Mouse (Mus musculus): ENCODE results near the gene Ada.

Ada gene

GRCm38 (mm10) chr2:163728300-163728699 is 21.7 kb downstream of the Ada start:
- DNase-seq = no peak

- no peak for DNase-seq
Measured at GRCm38 (mm10) chr2:163726766-163727393, 23.2 kb downstream of the Ada start.

DNA sequence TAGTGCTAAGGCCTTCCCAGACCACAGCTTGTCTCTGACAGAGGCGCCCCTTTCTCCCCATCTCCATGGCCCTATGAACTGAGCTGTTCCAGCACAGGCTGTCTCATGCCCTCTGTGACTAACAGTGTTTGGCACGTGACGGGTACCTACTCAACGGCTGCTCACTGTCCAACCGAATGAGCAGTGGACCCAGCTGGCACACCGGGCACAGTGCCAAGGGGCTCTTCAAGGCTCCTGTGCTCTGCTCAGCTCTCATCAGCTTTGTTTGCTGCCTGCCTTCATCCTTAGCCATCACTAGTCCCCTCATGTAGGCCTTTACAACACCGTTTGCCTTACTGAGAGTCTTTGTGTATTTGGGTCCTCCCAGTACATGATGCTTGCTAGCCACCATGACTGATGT is 27.5 kb downstream of the Ada start:
- DNase-seq = peak; percentile 84

DNA sequence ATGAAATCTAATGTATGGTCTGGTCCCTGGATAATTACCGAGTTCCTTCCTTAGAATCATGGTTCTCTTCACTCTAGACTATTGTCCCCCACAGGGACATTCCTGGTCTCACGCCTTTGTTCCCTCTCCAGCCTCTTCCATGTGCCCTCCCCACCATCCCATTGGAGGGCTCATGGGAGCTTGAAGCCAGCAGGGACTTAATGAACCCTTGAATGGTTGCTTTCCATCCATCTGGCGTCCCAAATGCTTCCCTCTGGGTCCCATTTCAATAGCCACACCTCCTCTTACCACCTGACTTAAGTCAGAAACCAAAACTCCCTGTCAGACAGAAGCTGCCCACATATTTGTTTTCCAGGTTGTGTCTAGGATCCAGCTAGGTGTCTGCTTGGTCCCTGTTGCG is 30.4 kb downstream of the Ada start:
- DNase-seq = peak; percentile 57

- peak; percentile 75 for DNase-seq
Measured at GRCm38 (mm10) chr2:163718951-163719603, 31.0 kb downstream of the Ada start.

DNA sequence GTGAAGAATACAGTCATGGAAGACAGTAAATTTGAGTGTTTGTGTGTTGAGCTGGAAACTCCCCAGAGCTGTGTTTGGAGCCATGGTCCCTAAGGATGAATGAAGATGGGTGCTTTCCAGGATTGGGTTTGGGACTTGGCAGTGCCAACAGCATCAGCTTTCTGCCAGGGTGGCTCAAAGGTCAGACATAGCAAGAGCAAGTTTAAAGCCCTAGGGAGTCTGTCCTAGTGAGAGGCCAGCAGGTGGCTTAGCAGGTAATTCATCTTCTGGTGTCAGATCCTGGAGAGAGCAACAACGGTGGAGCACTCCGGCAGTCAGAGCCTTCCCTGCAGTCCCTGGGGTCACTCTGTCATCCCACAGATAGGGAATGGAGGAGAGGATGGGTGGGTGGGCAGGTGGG is 31.5 kb downstream of the Ada start:
- DNase-seq = no peak

- no peak for DNase-seq
Measured at GRCm38 (mm10) chr2:163716853-163717252, 33.2 kb downstream of the Ada start.

GRCm38 (mm10) chr2:163716448-163716847 is 33.6 kb downstream of the Ada start:
- no peak for DNase-seq

GRCm38 (mm10) chr2:163713340-163713739 is 36.7 kb downstream of the Ada start:
- no peak for DNase-seq

- DNase-seq = no peak
Measured at GRCm38 (mm10) chr2:163712874-163713273, 37.2 kb downstream of the Ada start.

DNA sequence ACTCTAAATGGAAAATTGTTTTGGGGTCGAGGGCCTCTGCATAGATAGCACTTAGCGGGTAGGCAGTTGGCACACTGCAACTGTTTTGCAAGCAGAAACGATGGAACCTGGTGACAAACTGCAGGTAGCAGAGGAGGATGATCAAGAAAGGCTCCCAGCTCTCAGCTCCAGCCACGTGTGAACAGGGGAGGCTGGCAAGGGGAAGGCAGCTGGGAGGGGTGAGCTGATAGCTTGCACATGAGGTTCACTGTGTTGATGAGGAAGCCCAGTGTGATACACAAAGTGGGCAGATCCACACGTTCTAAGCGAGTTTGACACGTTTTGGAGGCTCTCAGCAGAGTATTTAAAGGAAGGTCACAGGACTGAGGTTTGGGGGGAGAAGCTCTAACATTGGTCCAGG is 37.6 kb downstream of the Ada start:
- DNase-seq = no peak

DNA sequence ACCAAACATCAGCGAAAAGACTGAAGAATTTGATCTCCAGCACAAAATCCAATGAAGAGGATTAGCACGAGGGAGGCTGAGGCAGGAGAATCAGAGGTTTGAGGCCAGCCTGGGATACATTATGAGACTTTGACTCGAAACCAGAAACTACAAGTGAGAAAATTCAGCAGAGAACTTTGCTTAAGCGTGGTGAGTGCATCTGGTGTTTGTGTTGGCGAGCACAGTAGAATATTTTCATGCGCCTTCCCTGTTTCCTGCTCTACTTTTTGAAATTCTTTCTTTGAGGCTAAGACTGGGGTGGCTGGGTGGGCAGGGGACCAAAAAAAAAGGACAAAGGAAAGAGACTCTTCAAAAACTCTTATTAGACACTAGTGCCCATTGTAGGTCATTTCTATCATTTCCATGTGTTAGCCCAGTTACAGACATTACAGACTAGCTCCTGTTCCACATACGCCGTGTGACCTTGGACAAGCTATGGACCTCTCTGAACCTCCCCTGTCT is 38.6 kb downstream of the Ada start:
- no peak for DNase-seq

DNA sequence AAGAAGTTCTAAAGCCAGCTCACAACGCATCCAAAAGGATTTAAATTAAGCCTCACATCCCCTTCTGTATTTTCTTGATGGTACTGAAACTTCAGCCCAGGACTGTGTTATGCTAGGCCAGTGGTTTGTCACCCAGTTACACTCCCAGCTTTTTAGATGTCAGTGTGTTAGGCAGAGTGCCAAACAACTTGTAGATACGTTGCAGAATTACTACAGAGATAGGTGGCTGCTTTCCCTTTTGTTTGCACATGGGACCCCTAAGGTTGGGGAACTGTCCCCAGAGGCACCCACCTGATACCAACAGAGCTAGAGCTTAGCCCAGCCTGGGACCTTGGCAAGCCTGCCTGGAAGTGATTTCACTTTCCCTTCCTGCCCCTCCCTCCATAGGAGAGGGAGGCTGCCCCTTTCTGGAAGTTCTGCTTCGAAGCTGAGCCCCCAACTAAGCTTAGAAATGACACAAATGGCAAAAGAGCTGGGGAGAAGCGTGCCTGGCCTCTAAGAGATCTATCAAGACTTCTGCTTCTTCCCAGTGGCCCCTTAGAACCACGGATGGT is 39.4 kb downstream of the Ada start:
- DNase-seq = no peak

DNA sequence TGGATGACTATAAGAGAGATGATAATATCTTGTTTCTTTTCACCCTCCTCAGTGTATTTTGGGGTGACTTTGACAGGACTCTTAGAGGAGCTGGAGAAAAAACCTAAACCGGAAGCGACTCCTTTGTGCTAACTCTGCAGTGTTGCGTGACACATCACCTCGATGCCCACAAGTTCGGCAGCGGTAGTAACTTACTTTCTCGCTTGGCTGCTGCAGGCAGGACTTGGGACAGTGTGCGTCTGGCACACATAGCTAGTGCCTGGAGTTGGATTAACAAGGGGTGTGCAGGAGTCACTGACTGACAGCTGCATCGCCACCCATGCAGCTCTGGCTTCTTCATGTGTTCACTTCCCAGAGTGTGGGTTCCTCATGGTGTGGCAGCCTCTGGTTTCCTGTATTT is 40.0 kb downstream of the Ada start:
- DNase-seq = no peak

DNA sequence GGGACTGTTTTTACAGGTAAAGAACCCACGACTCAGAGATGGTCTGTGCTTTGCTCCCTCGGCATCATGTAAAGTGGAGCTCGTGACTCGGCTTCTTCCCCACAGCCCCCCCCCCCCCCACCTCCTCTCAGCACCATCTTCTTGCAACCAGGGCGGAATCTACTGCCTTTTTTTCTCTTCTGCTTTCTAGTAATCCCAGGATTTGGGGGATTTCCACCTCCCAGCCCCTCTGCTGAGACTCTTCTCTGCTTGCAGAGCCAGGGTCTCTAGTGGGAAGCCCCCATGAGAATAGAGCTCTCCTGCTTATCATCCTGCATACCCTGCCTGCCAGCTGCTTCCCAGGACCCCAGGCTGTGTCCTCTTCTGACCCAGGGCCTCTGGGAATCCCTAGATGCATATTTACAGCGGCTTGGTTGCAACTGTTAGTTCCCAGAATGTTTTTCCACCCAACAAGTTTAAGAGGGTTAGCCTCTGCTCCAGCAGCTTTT is 41.2 kb downstream of the Ada start:
- no peak for DNase-seq

DNA sequence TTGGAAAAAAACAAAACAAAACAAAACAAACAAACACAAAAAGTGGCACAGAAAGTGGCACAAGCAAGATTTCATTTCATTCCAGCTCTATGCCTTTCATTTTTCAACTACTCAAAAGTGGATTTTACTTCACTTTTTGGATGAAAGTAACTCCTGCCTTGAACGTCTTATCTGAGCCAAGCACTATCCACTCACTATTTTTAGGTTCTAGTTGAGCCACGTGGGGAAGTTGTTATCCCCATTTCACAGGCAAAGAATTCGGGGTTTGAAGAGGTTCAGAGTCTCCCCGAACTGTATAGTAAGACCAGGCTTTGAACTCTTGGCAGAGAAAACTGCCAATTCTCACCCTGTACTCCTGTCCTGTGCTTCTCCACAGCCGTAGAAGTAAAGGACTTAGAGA is 41.7 kb downstream of the Ada start:
- no peak for DNase-seq

DNA sequence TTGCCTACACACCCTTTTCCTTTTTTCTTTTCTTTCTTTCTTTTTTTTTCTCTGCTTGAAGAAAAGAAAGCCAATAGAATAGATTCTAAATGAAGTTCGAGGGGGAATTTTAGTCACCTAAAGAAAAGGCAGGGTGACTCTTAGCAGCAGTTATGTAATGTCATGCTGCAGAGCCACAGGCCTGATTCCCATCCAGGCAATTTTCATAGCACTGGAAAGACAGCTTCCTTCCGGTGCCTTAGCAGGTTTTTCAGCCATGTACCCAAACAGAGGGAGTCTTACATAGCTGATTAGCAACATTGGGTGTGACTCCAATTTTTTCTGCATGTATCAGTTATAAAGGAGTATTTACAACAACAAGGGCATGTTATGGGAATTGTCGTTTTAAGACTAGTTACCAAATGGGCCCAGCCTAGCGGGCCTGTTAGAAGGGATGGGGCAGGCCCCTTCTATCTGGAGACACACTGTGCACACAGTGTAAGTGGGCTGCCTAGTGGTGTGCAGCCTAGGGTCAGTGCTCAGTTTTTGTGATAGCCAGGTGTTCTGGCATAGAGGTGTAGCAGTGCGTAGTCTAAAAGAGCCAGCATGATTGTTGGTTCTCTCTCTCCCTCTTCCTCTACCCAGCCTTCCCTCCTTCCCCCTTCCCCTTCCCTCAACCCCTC is 46.3 kb downstream of the Ada start:
- no peak for DNase-seq

DNA sequence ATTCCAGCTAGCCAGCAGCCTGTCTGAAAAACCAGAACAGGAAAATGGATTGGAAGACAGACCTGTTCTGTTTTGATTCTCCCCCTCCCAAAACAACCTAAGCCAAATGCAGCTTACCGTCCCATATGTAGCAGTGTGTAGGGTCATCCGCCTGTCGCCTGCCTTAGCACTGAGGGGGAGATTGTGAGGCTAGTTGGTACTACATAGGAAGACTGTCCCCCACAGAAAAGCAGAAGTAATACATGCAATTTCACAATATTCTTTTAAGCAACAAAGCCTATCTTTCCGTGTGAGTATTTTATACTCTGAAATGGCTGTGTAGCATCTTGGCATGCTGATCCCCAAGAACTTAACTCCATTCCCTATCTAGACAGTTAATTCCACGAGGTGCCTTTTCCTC is 47.1 kb downstream of the Ada start:
- DNase-seq = no peak

- no peak for DNase-seq
Measured at GRCm38 (mm10) chr2:163702431-163702830, 47.6 kb downstream of the Ada start.

DNA sequence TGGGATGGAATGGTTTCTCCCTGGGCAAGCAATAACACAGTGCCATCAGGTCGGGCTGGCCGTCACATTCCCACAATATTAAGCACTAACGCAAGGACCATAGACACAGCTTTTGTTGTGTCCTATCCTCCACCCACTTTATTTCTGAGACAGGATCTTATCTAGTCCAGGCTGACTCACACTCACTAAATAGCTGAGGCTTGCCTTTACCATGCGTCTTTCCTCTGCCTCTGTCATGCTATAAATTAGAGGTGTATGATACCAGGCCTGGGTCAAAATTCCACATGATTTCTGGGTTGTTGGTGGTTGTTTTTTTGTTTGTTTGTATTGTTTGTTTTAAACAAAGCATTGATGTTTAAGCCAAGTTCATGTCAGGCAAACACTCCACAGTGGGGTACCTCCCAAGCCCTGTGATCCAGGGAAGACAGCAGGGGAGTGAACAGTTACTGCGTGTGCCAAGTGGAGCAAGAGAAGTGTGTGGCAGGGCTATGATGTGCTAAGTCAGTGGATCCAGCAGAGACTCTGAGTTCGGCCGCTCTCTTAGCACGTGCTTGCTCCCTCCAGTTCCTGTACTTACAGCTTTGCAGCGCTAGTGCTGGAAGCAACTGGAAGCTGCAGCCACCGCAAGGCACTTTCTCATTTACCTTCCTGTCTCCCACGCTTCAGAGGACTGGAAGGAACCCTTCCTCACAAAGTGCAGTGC is 50.8 kb downstream of the Ada start:
- DNase-seq = no peak

- DNase-seq = no peak
Measured at GRCm38 (mm10) chr2:163697764-163698480, 52.1 kb downstream of the Ada start.

DNA sequence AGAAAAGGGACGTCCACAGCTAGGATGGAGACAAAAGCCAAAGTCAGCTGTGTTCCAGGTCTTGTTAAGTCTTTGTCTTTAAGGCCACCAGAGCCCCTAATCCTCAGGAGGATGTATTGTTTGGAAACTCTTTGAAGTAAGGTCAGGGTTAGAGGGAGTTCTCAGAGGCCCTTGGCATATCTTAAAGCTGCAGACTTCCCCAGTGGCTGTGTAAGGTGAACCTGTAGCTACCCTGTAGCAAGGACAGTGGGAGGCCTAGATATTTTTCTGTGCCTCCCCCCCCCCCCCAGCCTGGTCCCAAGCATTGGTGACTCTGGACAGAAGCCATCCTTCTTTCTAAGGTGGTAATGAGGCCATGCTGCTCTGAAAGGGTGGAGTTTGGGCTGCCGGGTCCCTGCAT is 53.3 kb downstream of the Ada start:
- DNase-seq = no peak
